Mouse (Mus musculus) CD4-positive, CD25-positive, alpha-beta regulatory T cell, adult 2 months (primary cell): ENCODE results near the gene Nfe2l2.
A peak's percentile ranks its signal among the peaks of the same experiment; 100 is the strongest.

ENCODE experiments used
- DNase-seq: peaks from one replicate; pipeline ENCODE4 v3.0.0-alpha.2; 2012; ENCODE audit warnings: low read depth, low spot score

Gene Nfe2l2

DNA sequence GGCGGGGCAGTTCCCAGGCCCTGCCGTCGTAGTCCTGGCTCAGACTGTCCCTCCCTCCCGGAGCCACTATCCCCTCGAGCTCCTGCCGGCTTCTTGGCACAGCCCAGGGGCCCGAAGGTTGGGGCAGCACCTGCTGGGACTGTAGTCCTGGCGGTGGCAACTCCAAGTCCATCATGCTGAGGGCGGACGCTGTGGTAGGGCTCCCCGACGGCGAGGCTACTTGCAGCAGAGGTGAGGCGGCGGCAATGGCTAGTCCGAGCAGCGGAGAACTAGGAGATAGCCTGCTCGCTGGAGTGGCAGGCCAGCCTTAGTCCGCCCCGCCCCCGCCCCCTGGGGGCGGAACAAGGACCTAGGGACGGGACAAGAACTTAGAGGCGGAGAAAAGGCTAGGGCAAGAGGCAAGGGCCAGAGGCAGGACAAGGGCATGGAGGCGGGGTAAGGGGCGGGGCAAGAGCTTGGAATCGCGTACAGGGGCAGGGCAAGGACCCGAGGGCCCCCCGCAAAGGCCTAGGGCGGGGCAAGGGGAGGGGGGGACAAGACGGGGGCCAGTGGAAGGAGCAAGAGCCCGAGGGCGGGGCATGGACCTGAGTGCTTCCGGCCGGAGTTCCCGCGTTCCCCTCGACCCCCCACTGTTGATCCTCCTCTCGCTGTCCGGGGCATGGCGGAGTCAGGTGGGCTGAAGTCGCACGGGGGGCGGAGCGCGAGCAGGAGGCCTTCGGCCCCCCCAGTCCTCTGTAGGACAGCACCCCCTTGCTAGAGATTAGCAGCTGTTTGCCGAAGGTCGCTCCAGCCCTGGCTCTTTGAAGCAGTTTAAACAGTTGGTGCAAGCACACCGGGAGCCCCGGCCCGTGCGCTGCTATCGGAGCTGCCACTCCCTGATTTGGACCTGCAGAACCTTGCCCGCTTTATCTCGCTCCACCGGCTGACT is at the start of gene Nfe2l2:
Gene Nfe2l2 (minus strand): TSS at position 408 of the 928 bp plus-strand sequence.
- peak; percentile 91 for DNase-seq

DNA sequence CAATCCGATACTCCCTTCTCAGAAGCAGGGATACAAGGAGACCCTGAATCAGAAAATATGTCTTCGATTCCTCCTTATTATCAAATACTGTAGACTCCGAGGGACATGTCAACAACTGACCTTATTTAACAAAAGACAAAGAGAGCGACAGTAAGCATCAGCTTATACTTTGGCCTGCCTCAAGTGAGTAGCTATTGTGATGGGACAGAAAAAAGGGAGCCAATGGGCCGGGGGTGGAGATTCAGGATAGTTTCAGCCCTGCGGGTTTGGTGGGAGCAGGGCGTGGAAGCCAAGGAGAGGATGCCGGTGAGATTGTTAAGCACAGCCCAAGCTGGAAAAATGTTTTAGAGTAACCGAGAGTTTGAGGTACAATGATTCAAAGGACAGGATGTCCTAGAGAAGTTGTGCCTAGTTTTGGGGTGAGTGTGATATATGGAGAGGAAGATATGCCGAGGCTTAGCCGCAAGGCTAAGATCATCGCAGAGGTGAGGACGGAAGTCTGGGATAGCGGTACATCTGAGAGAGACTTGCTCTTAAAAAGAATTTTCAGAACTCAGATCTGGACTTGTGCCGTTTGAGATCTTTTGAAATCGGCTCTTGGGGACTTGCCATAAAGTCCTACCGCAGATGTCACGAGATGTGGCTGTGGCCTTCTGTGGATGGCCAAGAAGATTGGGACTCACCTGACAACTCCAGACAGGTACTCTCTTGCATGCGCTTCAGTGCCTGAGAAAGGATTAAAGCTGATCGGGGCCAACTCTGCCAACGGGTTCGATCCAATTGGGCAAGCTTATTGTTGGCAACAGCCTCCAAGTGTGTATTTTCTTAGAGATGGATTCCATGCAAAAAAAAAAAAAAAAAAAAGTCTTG is 48.1 kb upstream of the Nfe2l2 start:
- DNase-seq: no peak

DNA sequence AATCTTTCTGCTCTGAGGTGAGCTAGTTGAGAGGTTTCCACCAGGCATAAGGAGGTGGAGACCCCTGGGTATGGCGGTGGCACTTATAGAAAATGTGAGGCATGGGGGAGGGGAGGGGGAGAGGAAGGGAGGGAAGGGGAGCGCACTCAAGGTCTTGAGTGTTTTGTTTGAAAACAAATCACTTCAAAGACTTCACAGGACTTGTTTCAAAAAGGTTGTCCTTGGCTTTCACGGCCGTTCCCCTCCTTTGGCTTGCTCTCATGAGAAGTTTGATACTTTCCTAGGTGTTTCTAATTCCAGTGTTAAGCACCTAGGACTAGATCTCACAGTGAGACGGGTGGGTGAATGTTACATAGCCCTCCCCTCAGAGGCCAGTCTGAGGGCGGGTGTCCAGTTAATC is 47.5 kb upstream of the Nfe2l2 start:
- DNase-seq: no peak

DNA sequence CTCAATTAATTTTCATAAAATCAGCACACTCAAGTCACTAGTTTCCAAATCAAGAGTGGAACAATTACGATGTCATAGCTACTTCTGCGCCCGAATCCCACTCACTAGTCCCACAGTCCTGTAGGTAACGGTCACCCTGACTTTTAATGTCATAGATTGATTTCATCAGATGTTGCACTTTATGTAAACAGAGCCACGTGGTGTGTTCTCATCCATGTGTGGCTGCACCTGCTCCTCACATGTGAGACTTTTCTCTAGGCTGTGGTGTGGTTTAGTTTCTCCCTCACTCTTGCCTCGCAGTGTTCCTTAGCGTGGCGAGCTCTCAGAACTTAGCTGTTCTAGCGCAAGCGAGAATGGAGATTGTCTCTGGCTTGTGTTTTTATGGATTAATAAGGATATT is 46.4 kb upstream of the Nfe2l2 start:
- no peak for DNase-seq

DNA sequence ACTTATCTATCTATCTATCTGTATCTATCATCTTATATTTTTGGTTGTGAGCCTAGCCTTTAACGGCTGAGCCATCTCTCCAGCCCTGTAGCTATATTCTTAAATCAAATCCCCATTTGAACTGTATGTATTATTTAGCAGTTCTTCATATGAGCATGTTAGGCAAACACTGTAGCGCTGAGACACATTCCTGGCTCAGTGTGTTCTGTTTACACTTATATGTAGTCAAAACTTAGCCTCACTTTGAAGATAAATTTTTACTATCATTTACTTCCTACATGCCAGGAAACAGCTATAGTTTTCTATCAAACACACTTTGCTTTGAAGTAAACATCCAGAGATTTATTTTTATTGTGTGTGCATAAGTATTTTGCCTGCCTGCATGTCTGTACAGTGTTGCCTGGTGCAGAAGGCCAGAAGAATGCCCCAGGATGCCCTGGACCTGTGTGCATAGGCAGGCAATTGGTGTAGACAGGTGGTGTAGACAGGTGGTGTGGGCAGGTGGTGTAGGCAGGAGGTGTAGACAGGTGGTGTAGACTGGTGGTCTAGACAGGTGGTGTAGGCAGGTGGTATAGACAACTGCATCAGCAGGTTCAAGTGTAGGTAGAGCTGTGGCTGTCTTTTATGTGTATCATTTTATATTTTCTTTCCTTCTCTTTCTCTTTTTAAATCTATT is 45.7 kb upstream of the Nfe2l2 start:
- no peak for DNase-seq

DNA sequence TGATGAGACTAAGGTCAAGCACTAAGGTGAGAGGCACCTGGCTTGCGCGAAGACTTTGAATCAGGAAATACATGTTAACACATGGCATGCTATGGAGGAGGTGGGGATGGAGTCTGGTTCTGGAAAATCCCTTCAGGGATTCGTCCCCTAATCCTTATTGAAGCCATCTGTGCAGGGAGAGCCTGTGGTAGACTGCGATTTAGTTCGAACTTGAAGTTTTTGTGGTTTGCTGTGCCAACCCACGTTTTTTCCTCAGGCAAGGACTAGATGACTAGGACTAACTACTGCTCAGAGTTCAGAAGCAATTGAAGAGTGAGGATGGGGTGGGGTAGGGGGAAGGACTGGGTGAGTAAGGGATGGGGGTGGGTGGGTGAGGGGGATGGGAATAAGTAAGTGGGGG is 44.4 kb upstream of the Nfe2l2 start:
- no peak for DNase-seq

DNA sequence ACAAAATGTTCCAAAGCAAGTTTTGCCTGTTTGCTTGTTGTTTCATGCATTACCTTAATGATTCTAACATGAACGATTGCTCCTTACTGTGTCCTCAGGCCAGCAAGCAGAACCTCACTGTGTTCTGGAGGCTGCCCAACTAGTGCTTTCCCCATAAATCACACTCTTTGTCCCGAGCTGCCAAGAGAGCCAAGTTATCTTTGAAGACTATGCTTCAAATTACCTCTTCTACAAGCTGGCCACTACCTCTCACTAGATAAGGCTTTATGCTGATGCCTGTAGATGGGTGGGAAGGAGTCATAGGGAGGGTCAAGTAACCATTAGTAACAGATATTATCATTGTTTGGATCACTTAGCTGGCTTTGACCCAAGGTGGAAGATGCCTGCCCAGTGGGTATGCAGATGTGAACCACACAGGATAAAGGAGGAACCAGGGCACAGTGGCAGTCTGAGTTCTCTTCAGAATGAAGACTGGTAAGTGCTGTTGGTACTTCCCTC is 32.6 kb upstream of the Nfe2l2 start:
- DNase-seq: no peak

DNA sequence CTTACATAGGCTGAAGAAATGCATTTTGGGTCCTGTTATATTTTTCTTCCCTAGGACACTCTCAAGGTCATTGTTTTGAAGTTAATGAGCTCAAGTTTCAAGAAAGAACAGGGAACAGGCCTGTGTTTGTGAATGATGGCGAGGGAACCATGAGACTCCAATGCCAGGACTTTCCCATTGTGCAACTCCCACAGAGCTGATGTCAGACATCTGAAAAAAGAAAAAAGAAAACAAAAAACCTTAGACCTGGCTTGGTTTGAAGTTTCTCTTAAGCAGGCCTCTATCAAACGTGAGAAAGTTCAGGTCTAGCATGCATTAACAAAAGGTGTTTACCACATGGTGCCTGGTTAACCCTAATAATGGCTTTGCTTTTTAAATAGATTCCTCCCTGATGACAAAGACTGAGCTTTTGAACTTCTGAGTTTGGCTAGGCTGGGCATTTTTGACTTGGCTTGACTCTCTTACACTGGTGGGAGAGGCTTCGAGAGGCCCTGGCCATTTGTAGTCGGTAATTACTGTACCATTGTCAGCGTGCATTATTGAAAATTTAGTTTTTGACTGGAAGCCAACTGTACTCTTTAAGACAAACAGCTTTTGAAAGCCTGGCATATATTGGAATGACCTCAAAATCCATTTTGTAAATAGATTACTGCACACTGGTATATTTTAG is 29.9 kb upstream of the Nfe2l2 start:
- DNase-seq: no peak

DNA sequence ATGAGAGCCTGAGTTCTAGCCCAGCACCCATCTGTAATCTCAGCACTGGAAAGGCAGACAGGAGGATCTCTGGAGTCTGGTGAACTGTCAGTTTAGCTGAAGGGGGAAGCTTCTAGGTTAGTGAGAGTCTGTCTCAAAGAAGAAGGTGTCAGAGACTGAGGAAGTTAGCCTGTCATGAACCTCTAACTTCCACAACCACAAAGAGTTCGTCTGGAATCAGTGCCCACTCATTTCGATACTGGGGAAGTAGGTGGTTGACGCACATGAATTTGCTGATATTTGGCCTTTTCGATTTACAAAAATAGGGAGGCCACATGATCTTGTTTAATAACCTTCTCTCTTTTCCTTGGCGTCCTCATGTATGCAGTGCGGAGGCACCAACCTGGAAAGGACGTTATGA is 28.7 kb upstream of the Nfe2l2 start:
- no peak for DNase-seq

DNA sequence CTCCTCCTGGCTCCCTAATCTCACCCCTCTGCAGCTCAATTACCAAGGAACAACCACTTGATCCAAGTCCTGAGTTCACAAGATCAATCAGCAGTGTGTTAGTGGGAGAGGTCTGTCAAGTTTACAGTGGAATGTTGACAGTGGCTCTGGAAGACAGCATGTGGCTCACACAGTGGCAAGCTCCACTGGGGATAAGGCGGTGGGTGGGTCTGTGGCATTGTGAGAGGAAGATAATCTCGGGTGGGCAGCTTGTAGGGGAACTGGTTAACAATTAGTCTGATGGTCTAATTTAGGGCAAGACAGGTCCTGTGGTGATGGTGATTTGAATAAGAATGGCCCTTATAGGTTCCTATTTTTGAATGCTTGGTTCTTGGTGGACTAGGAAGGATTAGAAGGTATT is 27.5 kb upstream of the Nfe2l2 start:
- no peak for DNase-seq

DNA sequence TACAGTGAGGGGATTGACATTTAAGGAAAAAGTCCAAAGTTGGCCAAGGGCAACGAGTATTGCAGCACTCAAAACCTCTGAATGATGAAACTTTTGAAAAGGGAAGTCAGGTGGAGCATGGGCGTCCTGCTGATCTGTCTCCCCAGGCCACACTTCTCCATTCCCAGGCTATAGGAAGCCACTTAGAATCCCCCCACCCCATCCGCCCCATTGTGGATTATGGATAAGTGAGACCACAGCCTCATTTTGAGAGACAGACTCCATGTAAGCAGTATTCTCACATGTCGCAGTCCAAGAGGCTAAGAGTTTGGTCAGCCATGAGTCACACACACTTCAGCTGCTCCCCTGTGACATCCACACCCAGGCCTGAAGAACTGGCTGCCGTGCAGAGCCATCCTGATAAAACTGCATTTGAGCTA is 26.8 kb upstream of the Nfe2l2 start:
- no peak for DNase-seq

DNA sequence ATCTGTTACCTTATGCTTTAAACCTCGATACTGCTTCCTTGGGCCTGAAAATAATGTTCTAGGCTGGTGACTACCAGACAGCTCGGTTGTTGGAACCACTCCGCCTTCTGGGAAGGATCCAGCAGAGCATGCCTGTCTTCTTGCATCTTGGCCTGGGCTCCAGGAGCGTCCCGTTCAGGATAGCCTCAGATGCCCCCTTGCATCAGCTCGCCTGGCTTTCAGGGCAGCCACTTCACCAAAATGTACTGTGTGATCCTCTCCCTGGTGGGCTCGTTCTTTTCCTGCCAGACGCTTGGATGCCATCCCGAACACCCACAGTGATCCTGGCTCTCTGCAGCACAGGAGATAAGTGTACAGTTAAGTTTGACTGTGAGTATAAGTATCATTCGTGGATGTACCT is 25.6 kb upstream of the Nfe2l2 start:
- DNase-seq: no peak

DNA sequence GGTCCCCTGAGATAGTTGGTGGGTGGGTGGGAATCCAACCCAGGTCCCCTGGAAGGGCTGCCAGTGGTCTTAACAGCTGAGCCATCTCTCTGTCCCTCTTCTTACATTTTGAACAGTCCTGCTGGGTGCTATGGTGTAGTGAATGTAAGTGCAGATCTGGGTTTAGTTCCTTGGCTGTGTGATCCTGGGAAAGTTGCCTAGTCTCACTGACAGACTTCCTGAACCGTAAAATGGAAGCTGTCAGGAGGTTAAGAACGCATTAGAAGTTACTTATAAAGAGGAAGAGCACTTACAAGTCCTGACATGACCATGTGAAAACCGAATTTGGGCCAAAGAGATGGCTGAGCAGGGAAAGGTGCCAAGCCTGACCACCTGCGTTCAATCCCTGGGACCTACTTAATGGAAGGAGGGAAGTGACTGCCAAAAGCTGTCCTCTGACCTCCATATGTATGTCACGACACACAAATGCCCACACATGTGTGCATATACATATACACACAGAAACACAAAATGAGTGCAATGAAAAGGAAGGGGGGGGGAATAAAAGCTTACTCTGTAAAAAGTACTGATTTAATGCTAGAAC is 20.5 kb upstream of the Nfe2l2 start:
- DNase-seq: no peak

DNA sequence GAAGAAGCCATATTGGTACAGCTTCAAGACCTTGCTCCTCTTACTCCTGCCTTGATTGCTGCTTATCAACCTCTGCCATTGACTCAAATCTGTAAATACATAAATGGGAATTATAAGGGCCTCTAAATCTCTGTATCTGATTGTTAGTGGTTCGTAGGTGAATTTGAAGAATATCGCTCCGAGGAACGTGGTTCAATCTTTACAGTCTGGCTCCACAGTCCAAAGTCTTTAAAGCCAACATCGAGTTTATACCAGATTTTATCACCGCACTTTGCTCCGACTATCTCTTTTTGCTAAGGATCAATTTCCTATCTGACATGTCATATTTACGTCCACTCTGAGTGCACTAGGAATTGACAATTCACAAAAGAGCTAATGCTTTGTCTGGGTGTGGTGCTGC is 19.0 kb upstream of the Nfe2l2 start:
- DNase-seq: no peak

DNA sequence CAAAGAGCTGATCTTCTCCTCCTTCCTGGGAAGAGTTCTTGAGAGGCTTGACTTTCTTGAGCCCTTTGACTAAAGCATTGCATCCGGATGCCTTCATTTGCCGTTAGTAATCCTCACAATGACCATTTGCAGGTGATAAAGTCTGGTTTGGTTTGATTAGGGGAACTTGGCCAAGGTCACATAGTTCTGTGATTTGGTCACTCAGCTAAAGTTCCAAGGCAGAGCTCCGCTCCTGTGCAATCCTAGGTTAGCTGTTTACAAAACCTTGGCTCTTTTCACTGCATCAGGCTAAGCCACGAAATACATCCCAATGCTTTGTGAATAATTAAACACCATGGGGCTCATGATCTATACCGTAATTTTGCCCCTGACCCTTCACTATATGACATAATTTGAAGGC is 18.5 kb upstream of the Nfe2l2 start:
- DNase-seq: no peak

DNA sequence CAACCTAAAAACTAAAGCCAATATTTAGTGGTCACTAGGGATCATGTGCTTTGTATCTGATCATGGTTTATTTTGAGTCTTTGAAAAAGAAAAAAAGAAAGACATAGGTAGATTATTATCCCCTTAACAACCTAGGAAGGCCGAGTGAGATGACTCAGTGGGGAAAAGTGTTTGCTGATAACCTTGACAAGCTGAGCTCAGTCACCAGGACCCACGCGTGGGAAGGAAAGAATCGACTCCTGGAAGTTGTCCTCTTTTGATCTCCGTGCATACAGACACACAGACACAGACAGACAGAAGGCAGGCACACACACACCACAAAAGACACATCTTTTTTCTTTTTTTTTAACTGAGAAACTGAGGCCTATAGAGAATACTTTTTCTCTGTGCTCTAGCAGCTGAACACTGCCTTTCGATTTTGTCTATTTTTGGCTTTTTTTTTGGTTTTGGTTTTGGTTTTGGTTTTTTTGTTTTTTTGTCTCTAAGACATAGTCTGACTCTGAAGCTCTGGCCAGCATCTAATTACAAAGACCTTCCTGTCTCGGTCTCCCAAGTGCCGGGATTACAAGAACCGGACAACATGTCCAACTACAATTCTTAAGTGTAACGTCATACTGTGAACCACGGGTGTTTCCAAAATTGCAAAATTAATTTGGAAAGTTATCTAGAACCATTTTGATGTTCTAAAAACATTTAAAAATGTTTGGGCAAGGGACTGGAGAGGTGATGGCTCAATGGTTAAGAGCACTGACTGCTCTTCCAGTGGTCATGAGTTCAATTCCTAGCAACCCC is 16.0 kb upstream of the Nfe2l2 start:
- DNase-seq: peak; percentile 48

DNA sequence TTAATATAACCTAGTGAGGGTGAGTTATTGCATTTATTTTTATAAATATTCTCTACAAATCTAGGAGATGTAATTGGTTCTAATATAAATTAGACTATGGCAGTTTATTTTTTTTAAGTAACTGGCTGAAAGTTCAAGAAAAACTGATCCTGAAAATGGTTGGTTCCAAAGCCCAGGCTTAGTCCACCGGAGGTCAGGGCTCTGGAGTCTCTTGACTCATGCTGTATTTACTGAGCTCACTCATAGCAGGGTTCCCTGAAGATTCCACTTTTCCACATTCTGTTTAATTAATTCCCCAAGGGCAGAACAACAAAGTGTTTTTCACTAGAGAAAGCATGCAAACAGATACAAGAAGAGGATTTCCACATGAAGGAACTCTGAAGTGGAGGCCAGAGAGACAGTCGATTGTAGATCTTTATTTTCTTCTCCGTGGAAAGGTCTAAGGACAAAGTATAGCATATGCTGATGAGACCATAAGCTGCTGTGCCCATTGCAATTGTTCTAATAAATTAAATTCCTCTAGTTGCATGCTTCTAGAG is 15.0 kb upstream of the Nfe2l2 start:
- no peak for DNase-seq

DNA sequence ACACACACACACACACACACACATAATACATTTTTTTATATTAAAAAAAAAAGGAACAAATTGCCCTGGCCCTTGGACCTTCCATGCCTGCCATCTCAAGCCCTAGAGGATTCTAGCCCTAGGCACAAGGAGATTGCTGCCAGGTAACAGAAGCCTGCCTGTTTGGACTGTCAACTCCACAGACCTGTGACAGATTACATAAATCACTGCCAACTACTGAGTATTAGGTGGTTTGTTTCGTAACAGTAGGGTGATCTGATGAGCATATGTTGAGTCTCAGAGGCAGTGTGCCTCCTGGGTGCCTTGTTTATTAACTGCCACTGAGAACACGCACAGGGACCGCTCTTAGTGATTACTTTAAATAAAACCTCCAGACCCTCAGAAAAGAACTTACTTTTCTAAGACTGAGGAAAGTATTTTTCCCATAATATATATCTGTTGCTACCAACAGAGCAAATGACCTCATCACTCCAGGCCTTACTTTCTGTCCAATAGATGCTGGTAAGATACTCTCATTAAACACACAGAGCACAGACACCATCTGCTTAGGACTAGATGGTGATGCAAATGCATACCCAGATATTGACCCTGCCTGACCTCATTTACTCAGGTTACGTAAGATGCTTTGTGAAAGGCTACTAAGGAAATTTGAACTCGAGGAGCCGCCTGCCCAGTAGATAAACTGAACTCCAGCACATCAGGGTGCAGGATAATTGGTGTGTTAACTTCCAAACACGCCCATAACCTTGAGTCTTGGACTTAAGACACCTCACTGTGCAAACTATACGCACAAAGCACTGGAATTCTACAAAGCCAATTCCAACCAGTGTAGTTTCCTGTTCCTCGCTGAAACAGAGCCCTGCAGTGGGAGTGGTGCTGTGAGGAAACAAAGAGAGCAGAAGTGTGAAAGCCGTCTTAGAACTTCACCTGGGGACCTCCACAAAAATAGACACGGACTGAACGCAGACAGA is 11.9 kb upstream of the Nfe2l2 start:
- DNase-seq: no peak

DNA sequence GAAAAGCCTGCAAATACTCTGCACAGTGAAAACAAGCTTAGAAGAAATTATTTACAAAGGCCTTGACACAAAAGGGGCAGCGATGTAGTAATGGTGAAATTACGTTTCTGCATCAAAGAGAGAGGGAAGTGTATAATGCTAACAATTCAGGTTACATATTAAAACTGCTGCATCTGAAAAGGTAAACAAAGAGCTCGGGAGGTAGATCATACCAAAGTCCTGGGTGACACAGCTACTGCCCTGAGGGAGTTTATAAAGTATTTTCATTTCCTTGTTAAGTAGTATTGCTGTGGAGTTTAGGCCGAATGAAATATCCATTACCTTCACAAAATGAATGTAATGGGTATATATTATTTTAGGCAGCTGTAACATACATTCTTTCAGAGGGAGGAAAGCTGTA is 10.3 kb upstream of the Nfe2l2 start:
- no peak for DNase-seq
